In genomic region chr2:84890045-84890340, GRCm38 (mm10) we compare ENCODE assay signal across 9 mouse cellular contexts. TPM values are rescaled to one million over a fixed set of nuclear protein-coding genes. Genes with fewer than 3 reads are reported as not detected.
DNase-seq lines count a peak whose midpoint lies in the region; ATAC-seq lines count a peak whose summit lies in the region.
"Had no signal": no experiment of that assay in that cellular context is flagged by ENCODE, and none has a peak within 500 bp of the region (broad histone marks: within the 10 kb centered on the region; RNA-seq: fewer than 3 reads in every experiment).

No protein-coding gene starts in this region.

- H3K4me3 ChIP-seq in hindbrain, embryonic 10.5 days, result no peak overlapping the region
- H3K4me3 ChIP-seq in hindbrain, embryonic 12.5 days, result no peak overlapping the region
- no peak overlapping the region for H3K4me3 ChIP-seq in hindbrain, embryonic 14.5 days (replicated peaks; ENCODE audit: low read length)
- no peak overlapping the region for H3K4me3 ChIP-seq in limb, embryonic 11.5 days (ENCODE audit: low read depth, low read length)
- H3K4me3 ChIP-seq: limb, embryonic 12.5 days had no signal

- ATAC-seq in hindbrain, embryonic 12.5 days (ENCODE audit: low FRiP score), result no peak
- peak; percentile 72 for ATAC-seq in erythroid progenitor cell, adult 5-6 weeks (replicated peaks; ENCODE audit: low FRiP score, poor library complexity, severe bottlenecking)
- ATAC-seq in hindbrain, embryonic 14.5 days (ENCODE audit: low FRiP score), result no peak
- ATAC-seq in limb, embryonic 11.5 days (ENCODE audit: insufficient number of reproducible peaks, low FRiP score, low TSS enrichment, low read depth), result no peak

- no peak overlapping the region for H3K4me2 ChIP-seq in hindbrain, embryonic 12.5 days (replicated peaks)
- no peak overlapping the region for H3K4me2 ChIP-seq in hindbrain, embryonic 14.5 days (replicated peaks)
- no peak overlapping the region for H3K4me2 ChIP-seq in limb, embryonic 11.5 days (ENCODE audit: low read depth, severe bottlenecking)
- H3K4me2 ChIP-seq: limb, embryonic 12.5 days had no signal

- H3K27me3 ChIP-seq in hindbrain, embryonic 10.5 days (ENCODE audit: insufficient read depth, poor library complexity, severe bottlenecking), result peaks cover 57% of the 10 kb centered on the region
- H3K27me3 ChIP-seq in hindbrain, embryonic 12.5 days, result peaks cover 59% of the 10 kb centered on the region
- H3K27me3 ChIP-seq in hindbrain, embryonic 14.5 days (ENCODE audit: control insufficient read depth, insufficient read depth, low read length), result peaks cover 49% of the 10 kb centered on the region
- H3K27me3 ChIP-seq in limb, embryonic 11.5 days (ENCODE audit: control insufficient read depth, insufficient read depth, low read length), result peaks cover 50% of the 10 kb centered on the region
- H3K27me3 ChIP-seq in splenic B cell, adult 2 months (ENCODE audit: control insufficient read depth, insufficient read depth, low read length, poor library complexity, severe bottlenecking), result peaks cover 2% of the 10 kb centered on the region

- no peaks in the 10 kb centered on the region for H3K9me3 ChIP-seq in hindbrain, embryonic 10.5 days
- H3K9me3 ChIP-seq in hindbrain, embryonic 12.5 days (replicated peaks), result no peaks in the 10 kb centered on the region
- H3K9me3 ChIP-seq in hindbrain, embryonic 14.5 days (ENCODE audit: control insufficient read depth, low read length), result no peaks in the 10 kb centered on the region
- no peaks in the 10 kb centered on the region for H3K9me3 ChIP-seq in limb, embryonic 11.5 days (ENCODE audit: control insufficient read depth, low read length)
- H3K9me3 ChIP-seq: limb, embryonic 12.5 days had no signal

- H3K4me1 ChIP-seq in hindbrain, embryonic 10.5 days (replicated peaks), result peaks cover 48% of the 10 kb centered on the region
- H3K4me1 ChIP-seq in hindbrain, embryonic 12.5 days, result peaks cover 27% of the 10 kb centered on the region
- H3K4me1 ChIP-seq in hindbrain, embryonic 14.5 days (replicated peaks; ENCODE audit: control insufficient read depth, insufficient read depth, low read length), result peaks cover 14% of the 10 kb centered on the region
- H3K4me1 ChIP-seq in limb, embryonic 11.5 days (ENCODE audit: control insufficient read depth, insufficient read depth, low read length), result peaks cover 10% of the 10 kb centered on the region

- DNase-seq in hindbrain, embryonic 10.5 days (ENCODE audit: low spot score), result peak; percentile 83
- peak; percentile 79 for DNase-seq in brain, adult 2 months (ENCODE audit: low read depth, low spot score)
- peak; percentile 84 for DNase-seq in hindbrain, embryonic 14.5 days (ENCODE audit: low spot score)
- peak; percentile 84 for DNase-seq in limb, embryonic 11.5 days (ENCODE audit: low spot score)
- peak; percentile 75 for DNase-seq in naive thymus-derived CD4-positive, alpha-beta T cell, adult 2 months (ENCODE audit: low read depth)
- peak; percentile 83 for DNase-seq in splenic B cell, adult 2 months (ENCODE audit: low read depth, low spot score)

- no peaks in the 10 kb centered on the region for H3K36me3 ChIP-seq in hindbrain, embryonic 10.5 days
- H3K36me3 ChIP-seq in hindbrain, embryonic 12.5 days, result no peaks in the 10 kb centered on the region
- no peaks in the 10 kb centered on the region for H3K36me3 ChIP-seq in hindbrain, embryonic 14.5 days (replicated peaks; ENCODE audit: control insufficient read depth, insufficient read depth)
- H3K36me3 ChIP-seq in limb, embryonic 11.5 days (ENCODE audit: control insufficient read depth, insufficient read depth, low read length), result no peaks in the 10 kb centered on the region
- no peaks in the 10 kb centered on the region for H3K36me3 ChIP-seq in splenic B cell, adult 2 months (ENCODE audit: control insufficient read depth, insufficient read depth, low read length, poor library complexity, severe bottlenecking)
- H3K36me3 ChIP-seq: limb, embryonic 12.5 days had no signal

- under 1% methylated on average over 5 of the region's 5 CpGs for WGBS in hindbrain, embryonic 10.5 days
- WGBS in hindbrain, embryonic 12.5 days, result under 1% methylated on average over 5 of the region's 5 CpGs
- 2% methylated on average over 5 of the region's 5 CpGs for WGBS in hindbrain, embryonic 14.5 days
- WGBS in limb, embryonic 11.5 days, result 3% methylated on average over 5 of the region's 5 CpGs

- no peak overlapping the region for H3K9ac ChIP-seq in hindbrain, embryonic 12.5 days
- H3K9ac ChIP-seq in hindbrain, embryonic 14.5 days, result no peak overlapping the region
- no peak overlapping the region for H3K9ac ChIP-seq in limb, embryonic 11.5 days (ENCODE audit: low read length)
- H3K9ac ChIP-seq: limb, embryonic 12.5 days had no signal

- no peak overlapping the region for H3K27ac ChIP-seq in hindbrain, embryonic 10.5 days
- no peak overlapping the region for H3K27ac ChIP-seq in hindbrain, embryonic 12.5 days
- no peak overlapping the region for H3K27ac ChIP-seq in hindbrain, embryonic 14.5 days
- H3K27ac ChIP-seq in limb, embryonic 11.5 days (replicated peaks; ENCODE audit: low read depth, low read length), result no peak overlapping the region
- H3K27ac ChIP-seq: limb, embryonic 12.5 days had no signal

RNA-seq across cellular contexts. Expression of gene Rtn4rl2, which starts 3.5 kb away (rescaled TPM):
- polyA plus RNA-seq in hindbrain, embryonic 10.5 days (2016; fragmentation: Nextera tagmentation; extraction: Ambion mirVana), result 3.8 and 4.0 TPM in 2 replicates
- 5.2 and 6.4 TPM in 2 replicates for polyA plus RNA-seq in hindbrain, embryonic 12.5 days (2016; fragmentation: Nextera tagmentation; extraction: Ambion mirVana)
- total RNA-seq in erythroid progenitor cell, adult 5-6 weeks (2015; ENCODE audit: low replicate concordance), result not detected in 2 replicates
- total RNA-seq in erythroid progenitor cell, adult 5-6 weeks (2017; ENCODE audit: low replicate concordance), result not detected in 2 replicates
- polyA plus RNA-seq in hindbrain, embryonic 14.5 days (2014; fragmentation: Nextera tagmentation; extraction: Ambion mirVana), result 3.8 and 4.5 TPM in 2 replicates
- 0.75 and 0.96 TPM in 2 replicates for polyA plus RNA-seq in limb, embryonic 11.5 days (2014; fragmentation: Nextera tagmentation; extraction: Ambion mirVana)

RNA-seq across cellular contexts. Expression of gene Slc43a3, which starts 46.4 kb away (rescaled TPM):
- polyA plus RNA-seq in hindbrain, embryonic 10.5 days (2016; fragmentation: Nextera tagmentation; extraction: Ambion mirVana), result 21.5 and 26.6 TPM in 2 replicates
- 20.7 and 21.2 TPM in 2 replicates for polyA plus RNA-seq in hindbrain, embryonic 12.5 days (2016; fragmentation: Nextera tagmentation; extraction: Ambion mirVana)
- total RNA-seq in erythroid progenitor cell, adult 5-6 weeks (2015; ENCODE audit: low replicate concordance), result 480 and 538 TPM in 2 replicates
- total RNA-seq in erythroid progenitor cell, adult 5-6 weeks (2017; ENCODE audit: low replicate concordance), result 432 and 465 TPM in 2 replicates
- 4.8 and 4.9 TPM in 2 replicates for polyA plus RNA-seq in hindbrain, embryonic 14.5 days (2014; fragmentation: Nextera tagmentation; extraction: Ambion mirVana)
- polyA plus RNA-seq in limb, embryonic 11.5 days (2014; fragmentation: Nextera tagmentation; extraction: Ambion mirVana), result 31.6 and 31.7 TPM in 2 replicates

RNA-seq across cellular contexts. Expression of gene Slc43a1, which starts 51.3 kb away (rescaled TPM):
- polyA plus RNA-seq in hindbrain, embryonic 10.5 days (2016; fragmentation: Nextera tagmentation; extraction: Ambion mirVana), result 23.1 and 28.6 TPM in 2 replicates
- polyA plus RNA-seq in hindbrain, embryonic 12.5 days (2016; fragmentation: Nextera tagmentation; extraction: Ambion mirVana), result 9.1 and 12.0 TPM in 2 replicates
- 716 and 794 TPM in 2 replicates for total RNA-seq in erythroid progenitor cell, adult 5-6 weeks (2015; ENCODE audit: low replicate concordance)
- total RNA-seq in erythroid progenitor cell, adult 5-6 weeks (2017; ENCODE audit: low replicate concordance), result 395 and 487 TPM in 2 replicates
- polyA plus RNA-seq in hindbrain, embryonic 14.5 days (2014; fragmentation: Nextera tagmentation; extraction: Ambion mirVana), result 1.5 and 1.6 TPM in 2 replicates
- polyA plus RNA-seq in limb, embryonic 11.5 days (2014; fragmentation: Nextera tagmentation; extraction: Ambion mirVana), result 36.0 and 37.8 TPM in 2 replicates
